Mouse (Mus musculus) ES-E14 (cell line): ENCODE measurements around the gene Ralb. TPM values are rescaled to one million over a fixed set of nuclear protein-coding genes. Genes with fewer than 3 reads are reported as not detected.

Experiments used
- DNase-seq: peaks from one replicate; pipeline ENCODE4 v3.0.0-alpha.2; 2013; ENCODE audit warnings: low read depth, low spot score
- H3K27ac ChIP-seq: 2 replicates; pipeline ENCODE4 v1.5.1; 2012; ENCODE audit warnings: low read depth, mild to moderate bottlenecking, low read length, moderate library complexity, mixed read lengths; ENCODE audit not compliant: poor library complexity, insufficient read depth, severe bottlenecking
- H3K36me3 ChIP-seq: 2 replicates; pipeline ENCODE4 v1.6.1; 2012; ENCODE audit warnings: mild to moderate bottlenecking, low read length, moderate library complexity, mixed read lengths; ENCODE audit not compliant: control insufficient read depth, poor library complexity, insufficient read depth, severe bottlenecking
- H3K4me1 ChIP-seq, 2 experiments: fragments of 150-350 bp in 1 of 2; sonication (generic) in 1 of 2; 2 replicates each; pipeline ENCODE4 v1.6.1; 2012; ENCODE audit warnings: low read length in 2 of 2, mild to moderate bottlenecking in 1 of 2, mixed read lengths in 1 of 2; ENCODE audit not compliant: control insufficient read depth in 2 of 2, insufficient read depth in 2 of 2, poor library complexity in 1 of 2
- H3K4me3 ChIP-seq, 2 experiments: fragments of 150-350 bp in 1 of 2; sonication (generic) in 1 of 2; 2 replicates each; pipeline ENCODE4 v1.5.1; 2012; ENCODE audit warnings: low read length in 2 of 2, low read depth in 1 of 2, mild to moderate bottlenecking in 1 of 2, mixed read lengths in 1 of 2; ENCODE audit not compliant: insufficient read depth in 1 of 2, poor library complexity in 1 of 2, severe bottlenecking in 1 of 2
- H3K9ac ChIP-seq: 2 replicates; pipeline ENCODE4 v1.6.1; 2012; ENCODE audit warnings: low read depth, mild to moderate bottlenecking, low read length, mixed read lengths; ENCODE audit not compliant: poor library complexity, insufficient read depth, severe bottlenecking
- H3K9me3 ChIP-seq: fragments of 150-350 bp; sonication (generic); 2 replicates; pipeline ENCODE4 v1.6.1; 2012; ENCODE audit warnings: low read depth, mild to moderate bottlenecking, low read length; ENCODE audit not compliant: control insufficient read depth, insufficient read depth
- CHD2 ChIP-seq: IDR thresholded peaks from 2 replicates; pipeline ENCODE4 v1.6.1; 2014; ENCODE audit warnings: mild to moderate bottlenecking, low read depth, low read length, inconsistent platforms
- HCFC1 ChIP-seq: IDR thresholded peaks from 2 replicates; pipeline ENCODE4 v1.6.1; 2012; ENCODE audit warnings: low read length, inconsistent platforms, borderline replicate concordance; ENCODE audit not compliant: insufficient read depth
- MAFK ChIP-seq: IDR thresholded peaks from 2 replicates; pipeline ENCODE4 v1.6.1; 2014; ENCODE audit warnings: mild to moderate bottlenecking, low read depth, low read length, inconsistent platforms; ENCODE audit not compliant: insufficient read depth
- ZC3H11A ChIP-seq: IDR thresholded peaks from 2 replicates; pipeline ENCODE4 v1.6.1; 2012; ENCODE audit warnings: low read depth, mild to moderate bottlenecking, inconsistent platforms, low read length, borderline replicate concordance
- ZNF384 ChIP-seq: IDR thresholded peaks from 2 replicates; pipeline ENCODE4 v1.6.1; 2012; ENCODE audit warnings: low read depth, low read length, inconsistent platforms
- in situ Hi-C, 2 experiments: fragments of 600-800 bp; cut with MboI; formaldehyde crosslinking; loops; one replicate each; pipeline ENCODE4 v1.15.1; 2025; ENCODE audit warnings: low sequenced_read_pairs in 2 of 2, inconsistent platforms in 1 of 2; ENCODE audit not compliant: unreplicated experiment in 2 of 2
- total RNA-seq: library from RNA; depleted of rRNA; stranded (reverse); fragments of 300-350 nt; gene quantifications from 2 replicates; pipeline ENCODE4 v1.2.3, GENCODE M21; 2012

Ralb gene
- total RNA-seq, 1 experiment, result 30.8 TPM

DNA sequence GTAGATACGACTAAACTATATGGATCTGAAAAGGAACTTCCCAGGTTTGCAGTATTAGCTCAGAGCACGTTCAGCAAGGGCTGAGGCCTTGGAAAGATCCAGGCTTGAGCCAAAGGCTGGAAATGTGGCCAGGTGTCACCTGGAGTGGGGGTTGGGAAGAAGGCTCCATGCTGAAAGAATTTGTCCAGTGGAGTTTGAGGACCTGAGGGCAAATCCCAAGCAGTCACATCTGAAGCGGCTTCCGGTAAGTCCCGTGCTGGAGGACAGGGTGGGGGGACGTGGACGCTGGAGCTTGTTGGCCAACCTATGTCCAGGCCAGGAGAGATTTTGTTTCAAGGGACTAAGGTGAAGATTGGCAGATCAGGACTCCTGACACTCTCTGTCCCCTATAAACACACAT is 19.2 kb upstream of the Ralb start:
- Histone ChIP-seq H3K9ac (no peak overlapping the region), H3K36me3 (peaks cover 11% of the 10 kb centered on the region; the same call in 1 of the 2 replicates), H3K4me3 (no peak overlapping the region), H3K9me3 (no peaks in the 10 kb centered on the region), H3K27ac (no peak overlapping the region), H3K4me1 (peaks cover 0 to 9% of the 10 kb centered on the region in 2 experiments; a peak in 2 of 4 replicates)
- DNase-seq, result no peak
- in situ Hi-C loops, result no loop called here
- TF ChIP-seq ZNF384 (no peak), CHD2 (no peak), MAFK (no peak), HCFC1 (no peak), ZC3H11A (no peak)

DNA sequence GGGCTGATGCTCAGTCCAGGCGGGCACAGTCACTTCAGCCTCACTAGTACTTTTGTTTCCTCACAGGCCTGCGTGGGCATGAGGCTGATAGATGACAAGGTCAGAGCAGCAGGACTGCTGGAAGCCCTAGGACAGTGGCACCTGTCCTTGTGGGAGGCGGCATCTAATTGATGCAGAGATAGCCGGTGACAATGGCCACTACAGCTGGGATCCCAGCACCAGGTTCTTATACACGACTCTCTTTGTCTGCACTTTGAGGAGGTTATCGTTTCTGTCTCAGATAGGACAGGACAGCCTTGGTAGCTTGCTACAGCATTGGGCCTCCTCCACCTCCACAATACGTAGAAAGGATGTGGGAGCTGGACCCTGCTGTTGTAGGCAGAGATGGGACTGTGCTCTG is 18.8 kb upstream of the Ralb start:
- Histone ChIP-seq H3K9me3 (no peaks in the 10 kb centered on the region), H3K36me3 (peaks cover 8% of the 10 kb centered on the region; the same call in 1 of the 2 replicates), H3K27ac (no peak overlapping the region), H3K4me3 (no peak overlapping the region), H3K9ac (no peak overlapping the region), H3K4me1 (peaks cover 0 to 9% of the 10 kb centered on the region in 2 experiments; a peak in 2 of 4 replicates)
- DNase-seq, result no peak
- TF ChIP-seq ZNF384 (no peak), CHD2 (no peak), HCFC1 (no peak), MAFK (no peak), ZC3H11A (no peak)
- in situ Hi-C loops, result no loop called here

DNA sequence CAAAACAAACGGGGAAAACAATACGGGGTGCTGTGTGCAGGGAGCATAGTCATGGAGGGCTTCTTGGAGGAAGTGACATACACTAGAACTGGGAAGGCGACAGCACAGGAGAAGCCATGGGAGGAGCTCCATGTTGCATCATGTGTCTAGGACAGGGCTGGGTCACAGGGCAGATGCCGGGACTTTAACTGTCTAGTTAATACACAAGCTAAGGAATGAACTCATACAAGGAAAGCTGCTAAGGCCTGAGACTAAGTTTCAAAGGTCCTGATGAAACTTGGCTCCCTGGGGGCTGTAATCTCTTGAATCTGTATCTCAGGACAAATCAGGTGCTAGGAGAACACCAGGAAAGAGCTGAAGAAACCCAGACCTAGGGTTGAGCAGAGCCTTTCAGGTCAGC is 18.1 kb upstream of the Ralb start:
- no peak for DNase-seq
- TF ChIP-seq MAFK (no peak), ZC3H11A (no peak), HCFC1 (no peak), ZNF384 (no peak), CHD2 (no peak)
- peaks cover 8% of the 10 kb centered on the region; the same call in 1 of the 2 replicates for H3K36me3 ChIP-seq
- H3K27ac ChIP-seq, result no peak overlapping the region
- H3K4me1 ChIP-seq, result peaks cover 0 to 9% of the 10 kb centered on the region in 2 experiments; a peak in 2 of 4 replicates
- H3K9me3 ChIP-seq, result no peaks in the 10 kb centered on the region
- H3K4me3 ChIP-seq, result no peak overlapping the region
- in situ Hi-C loops, result no loop called here
- no peak overlapping the region for H3K9ac ChIP-seq

DNA sequence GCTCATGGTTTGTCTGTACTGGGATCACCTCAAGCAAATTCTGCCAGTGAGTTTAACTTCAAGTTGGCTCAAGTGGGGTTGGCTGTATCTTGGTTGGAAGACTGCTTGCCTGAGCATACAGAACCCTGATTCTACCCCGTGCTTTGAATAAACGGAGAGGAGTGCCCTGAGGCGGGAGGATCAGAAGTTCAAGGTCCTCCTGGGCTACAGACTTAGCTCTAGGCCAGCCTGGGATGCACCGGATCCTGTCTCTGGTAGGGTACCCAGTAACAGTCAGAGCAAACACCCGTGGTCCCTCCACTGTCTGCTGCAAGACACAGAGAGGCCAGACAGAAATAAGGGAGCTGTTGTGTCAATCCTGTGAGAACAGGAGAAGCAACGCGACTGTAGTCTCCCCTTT is 17.1 kb upstream of the Ralb start:
- H3K9ac ChIP-seq, result no peak overlapping the region
- peaks cover 0 to 5% of the 10 kb centered on the region in 2 experiments; a peak in 2 of 4 replicates for H3K4me1 ChIP-seq
- TF ChIP-seq HCFC1 (no peak), ZNF384 (no peak), MAFK (no peak), CHD2 (no peak), ZC3H11A (no peak)
- DNase-seq, result no peak
- in situ Hi-C loops, result no loop called here
- no peak overlapping the region for H3K4me3 ChIP-seq
- H3K9me3 ChIP-seq, result no peaks in the 10 kb centered on the region
- H3K36me3 ChIP-seq, result peaks cover 2% of the 10 kb centered on the region; the same call in 1 of the 2 replicates
- no peak overlapping the region for H3K27ac ChIP-seq

DNA sequence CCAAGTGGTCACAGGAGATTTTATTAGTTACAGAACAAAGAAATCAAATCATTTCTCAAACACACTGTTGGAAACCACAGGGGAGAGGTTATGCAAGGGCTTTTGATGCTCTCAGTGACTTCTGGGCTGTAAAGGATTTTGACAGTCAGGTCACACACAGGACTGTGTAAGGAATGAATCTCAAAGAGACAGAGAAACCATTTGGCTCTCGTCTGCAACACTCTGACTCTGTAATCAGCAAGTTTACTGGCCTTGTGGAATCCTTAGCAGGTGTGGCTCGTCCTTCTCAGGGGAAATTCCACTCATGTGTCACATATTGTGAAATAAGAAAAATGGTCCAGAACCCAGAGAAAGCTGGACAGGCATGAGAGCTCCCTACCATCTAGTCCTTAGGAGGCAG is 16.4 kb upstream of the Ralb start:
- Histone ChIP-seq H3K9ac (no peak overlapping the region), H3K4me1 (peaks cover 0 to 2% of the 10 kb centered on the region in 2 experiments; a peak in 2 of 4 replicates), H3K4me3 (no peak overlapping the region), H3K36me3 (no peaks in the 10 kb centered on the region), H3K27ac (no peak overlapping the region), H3K9me3 (no peaks in the 10 kb centered on the region)
- TF ChIP-seq MAFK, result no peak
- TF ChIP-seq ZNF384, result no peak
- TF ChIP-seq HCFC1, result no peak
- no peak for TF ChIP-seq ZC3H11A
- no peak for TF ChIP-seq CHD2
- in situ Hi-C loops, result no loop called here
- DNase-seq, result no peak
